Mouse (Mus musculus): Measurements from ENCODE around the gene Paox.

Gene Paox

DNA sequence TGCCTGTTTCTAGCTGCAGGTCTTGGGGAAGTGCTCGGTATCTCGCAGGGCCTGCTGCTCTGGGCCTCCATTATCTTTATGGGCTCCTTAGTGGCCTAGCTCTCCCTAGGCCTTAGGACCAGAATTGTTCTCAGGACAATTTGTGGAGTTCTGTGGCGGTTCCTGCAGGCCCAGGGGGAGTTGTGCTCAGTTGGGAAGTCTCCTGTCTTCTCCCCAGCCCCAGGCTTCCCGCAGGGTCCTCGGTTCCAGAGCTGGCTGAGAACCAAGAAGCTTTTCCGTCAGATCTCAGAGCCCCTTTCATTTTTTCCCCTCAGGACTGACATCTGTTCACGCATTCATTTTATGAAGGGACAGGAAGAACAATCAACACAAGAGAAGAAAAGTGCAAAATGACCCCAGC lies 49.1 kb downstream of the Paox start, which contains the start of gene Olfr522:
Gene Olfr522, minus strand, starts transcription at position 101 of the 400 bp plus-strand sequence.
- no peak for DNase-seq (ENCODE audit: extremely low read depth, insufficient read length, low spot score)

DNA sequence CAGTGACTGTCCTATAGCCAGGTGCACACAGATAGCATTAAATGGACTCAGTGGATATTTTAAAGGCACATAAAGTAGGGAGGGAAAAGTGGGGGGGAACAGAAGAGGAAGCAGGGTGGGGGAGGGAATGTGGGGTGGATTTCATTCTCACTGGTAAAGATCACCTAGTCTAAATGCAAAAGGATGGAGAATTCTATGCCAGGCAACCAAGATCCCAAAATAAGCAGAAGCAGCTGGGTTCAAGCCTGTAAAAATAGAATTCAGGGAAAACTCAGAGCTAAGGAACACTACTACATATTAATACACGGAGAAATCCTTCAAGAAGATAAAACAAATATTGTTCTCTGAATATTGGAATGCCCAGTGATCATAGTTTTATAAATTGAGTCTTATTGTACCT lies 52.4 kb downstream of the Paox start:
- no peak for DNase-seq (ENCODE audit: extremely low read depth, insufficient read length, low spot score)

DNA sequence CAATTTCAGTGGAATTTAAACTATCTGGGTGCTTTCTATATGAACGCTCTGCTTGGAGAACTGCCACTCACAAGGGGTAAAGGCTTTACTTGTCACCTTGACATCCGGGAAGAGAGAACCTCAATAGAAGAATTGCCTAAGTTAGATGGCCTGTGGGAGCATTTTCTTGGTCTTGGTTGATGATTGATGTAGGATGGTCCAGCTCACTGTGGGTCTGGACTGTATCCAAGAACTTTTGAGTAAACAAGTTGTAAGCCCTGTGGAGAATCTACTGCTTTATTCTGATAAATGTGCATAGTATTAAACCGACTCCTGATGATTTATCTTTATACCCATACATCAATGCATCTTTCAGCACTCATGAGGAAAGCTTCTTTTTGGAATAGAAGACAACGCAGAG lies 53.8 kb downstream of the Paox start:
- DNase-seq (ENCODE audit: extremely low read depth, insufficient read length, low spot score) = no peak

DNA sequence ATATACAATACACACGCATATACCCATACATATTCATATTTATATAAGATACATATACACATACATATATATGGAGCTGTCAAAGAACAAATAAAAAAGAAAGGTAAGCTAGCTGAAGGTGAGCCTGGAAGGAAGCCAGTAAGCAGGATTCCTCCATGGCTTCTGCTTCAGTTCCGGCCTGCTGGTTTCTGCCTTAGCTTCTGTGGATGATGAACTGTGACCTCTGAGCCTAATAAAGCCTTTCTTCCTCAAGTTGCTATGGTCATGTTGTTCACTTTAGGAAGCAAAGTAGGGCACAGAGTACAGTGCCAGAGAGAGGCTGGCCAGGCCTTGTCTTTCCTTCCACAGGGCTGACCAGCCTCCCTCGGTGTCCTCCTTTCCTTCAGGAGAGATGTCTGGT lies 55.3 kb downstream of the Paox start:
- no peak for DNase-seq (ENCODE audit: extremely low read depth, insufficient read length, low spot score)

DNA sequence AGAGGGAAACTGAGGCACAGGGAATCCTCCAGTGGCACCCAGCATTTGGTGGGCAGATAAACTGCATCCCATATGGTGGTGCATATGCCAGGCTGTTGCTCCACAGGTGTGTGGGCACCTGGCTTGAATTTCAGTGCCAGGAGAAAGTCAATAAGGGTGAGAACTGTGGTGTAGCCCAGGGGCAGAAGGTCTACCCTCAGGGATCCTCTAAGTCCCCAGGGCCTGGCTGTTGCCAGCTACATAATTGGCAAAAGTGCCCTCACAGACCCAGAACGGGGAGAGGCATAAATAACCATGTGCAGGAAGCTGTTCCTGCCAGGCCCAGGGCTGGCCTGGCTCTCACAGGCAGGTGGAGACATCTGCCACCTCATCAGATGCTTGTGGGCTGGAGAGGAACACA lies 57.3 kb downstream of the Paox start, which contains the start of gene Olfr523:
Gene Olfr523, plus strand, starts transcription at position 282 of the 400 bp plus-strand sequence.
- no peak for DNase-seq (ENCODE audit: extremely low read depth, insufficient read length, low spot score)

DNA sequence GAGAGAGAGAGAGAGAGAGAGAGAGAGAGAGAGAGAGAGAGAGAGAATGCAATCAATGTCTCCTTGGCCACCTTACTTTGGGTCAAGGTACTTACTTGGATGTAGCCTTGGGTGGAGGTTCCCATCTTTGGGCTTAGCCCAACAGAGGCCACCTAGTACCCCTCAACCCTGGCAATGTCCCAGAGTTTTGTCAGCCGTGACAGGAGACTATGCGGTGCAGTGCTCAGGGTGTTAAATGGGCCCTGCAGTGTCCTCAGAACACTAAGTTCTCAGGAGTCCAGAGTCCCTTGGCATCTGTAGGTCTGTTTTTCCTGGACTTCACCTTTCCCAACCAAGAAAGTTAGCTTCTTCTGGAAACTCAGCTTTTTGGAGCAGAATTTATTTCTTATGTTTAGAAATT lies 63.6 kb downstream of the Paox start:
- no peak for DNase-seq (ENCODE audit: extremely low read depth, insufficient read length, low spot score)

DNA sequence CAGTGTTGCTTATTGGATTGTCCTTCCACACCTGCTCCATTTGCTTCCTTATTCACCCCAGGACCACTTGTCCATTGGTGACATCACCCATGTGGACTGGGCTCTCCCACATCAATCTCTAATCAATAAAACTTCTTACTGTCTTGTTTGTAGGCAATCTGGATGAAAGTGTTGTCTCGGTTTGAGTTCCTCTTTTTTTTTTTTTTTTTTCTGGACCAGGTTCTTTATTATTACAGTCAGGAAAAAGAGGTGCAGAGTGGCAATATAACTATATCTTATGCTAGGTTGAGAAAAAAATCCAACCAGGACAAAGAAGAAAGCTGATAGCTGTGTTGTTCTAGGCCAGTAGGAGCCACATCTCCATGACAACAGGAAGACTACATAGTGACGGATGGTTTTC lies 65.1 kb downstream of the Paox start:
- no peak for DNase-seq (ENCODE audit: extremely low read depth, insufficient read length, low spot score)

DNA sequence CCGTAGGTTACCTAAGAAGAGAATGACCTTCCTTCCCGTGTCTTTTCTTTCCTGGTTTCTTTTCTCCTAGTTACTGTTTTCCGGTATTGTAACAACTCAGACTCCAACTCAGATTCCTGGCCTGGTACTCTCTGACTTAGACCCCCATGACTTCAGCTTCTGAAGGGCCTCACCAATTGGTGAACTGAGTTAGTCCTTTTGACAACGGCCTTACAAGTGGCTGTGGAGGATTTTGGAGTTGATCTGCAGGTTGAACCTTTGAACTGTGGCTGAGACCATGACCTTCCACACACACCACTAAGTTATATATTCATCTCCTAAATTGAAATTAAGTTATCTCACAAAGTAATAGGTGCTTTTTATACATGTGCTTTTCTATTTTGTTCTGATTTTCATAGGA lies 68.6 kb downstream of the Paox start:
- DNase-seq (ENCODE audit: extremely low read depth, insufficient read length, low spot score) = no peak

Measured in 3134 (cell line).